ENCODE assay signal across 19 mouse cellular contexts in the genomic region with DNA sequence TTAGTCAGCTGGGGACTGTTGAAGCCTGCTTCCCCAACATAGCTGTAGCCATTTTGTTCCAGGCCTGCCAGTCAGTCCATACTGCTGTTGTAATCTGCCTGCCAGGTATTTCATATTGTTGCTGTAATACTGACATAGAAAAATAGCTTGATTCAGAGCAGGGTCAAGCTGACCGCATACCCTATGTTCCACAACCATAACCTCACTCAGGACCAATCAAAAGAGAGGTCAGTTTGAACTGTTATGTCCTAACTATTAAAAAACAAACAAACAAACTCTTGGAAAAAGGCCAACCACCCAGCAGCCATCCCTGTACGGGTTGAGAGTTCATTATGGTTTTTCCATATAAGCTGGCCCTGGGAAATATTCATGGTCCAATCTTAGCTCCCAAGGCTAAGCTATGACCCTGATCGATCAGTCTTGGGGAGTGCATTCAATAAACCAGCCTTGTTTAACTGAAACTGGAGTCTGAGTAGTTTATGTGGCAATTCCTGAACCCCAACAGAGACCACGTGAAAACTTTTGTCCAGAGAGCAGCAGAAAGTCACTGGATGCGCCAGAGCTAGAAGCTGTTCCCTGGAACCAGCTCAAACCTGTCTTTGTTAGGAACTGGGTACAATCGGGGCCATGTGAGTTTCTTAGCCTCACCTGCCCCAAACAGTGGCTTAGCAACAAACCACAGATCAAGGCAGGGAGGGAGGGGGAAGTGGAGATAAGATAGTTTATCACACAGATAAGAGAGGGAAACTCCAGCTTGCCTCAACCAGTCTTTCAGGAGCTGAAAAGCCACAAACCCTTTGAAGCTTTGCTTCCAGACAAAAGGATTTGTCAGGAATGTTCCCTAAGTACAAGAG.
DNase-seq lines count a peak whose midpoint lies in the region; ATAC-seq lines count a peak whose summit lies in the region.
"Had no signal": no experiment of that assay in that cellular context is flagged by ENCODE, and none has a peak within 500 bp of the region (broad histone marks: within the 10 kb centered on the region; RNA-seq: fewer than 3 reads in every experiment).

No protein-coding gene starts in this region.

- no peaks in the 10 kb centered on the region for H3K4me1 ChIP-seq in embryonic facial prominence, embryonic 14.5 days (ENCODE audit: control insufficient read depth, insufficient read depth, low read length)
- H3K4me1 ChIP-seq in embryonic facial prominence, embryonic 10.5 days: no peaks in the 10 kb centered on the region
- no peaks in the 10 kb centered on the region for H3K4me1 ChIP-seq in intestine, embryonic 15.5 days (replicated peaks)
- no peaks in the 10 kb centered on the region for H3K4me1 ChIP-seq in stomach, embryonic 16.5 days (ENCODE audit: control insufficient read depth, insufficient read depth, low read length)
- H3K4me1 ChIP-seq: kidney, embryonic 15.5 days; midbrain, embryonic 15.5 days had no signal

- H3K4me3 ChIP-seq in embryonic facial prominence, embryonic 14.5 days (ENCODE audit: low read depth, low read length): no peak overlapping the region
- H3K4me3 ChIP-seq in embryonic facial prominence, embryonic 10.5 days: no peak overlapping the region
- H3K4me3 ChIP-seq in intestine, embryonic 15.5 days (replicated peaks): no peak overlapping the region
- H3K4me3 ChIP-seq in stomach, embryonic 16.5 days (replicated peaks; ENCODE audit: low read length): no peak overlapping the region
- H3K4me3 ChIP-seq: erythroblast, embryonic 14.5 days; kidney, embryonic 15.5 days; midbrain, embryonic 15.5 days had no signal

- H3K27ac ChIP-seq in embryonic facial prominence, embryonic 14.5 days (replicated peaks; ENCODE audit: low read depth, low read length): no peak overlapping the region
- no peak overlapping the region for H3K27ac ChIP-seq in embryonic facial prominence, embryonic 10.5 days (replicated peaks)
- no peak overlapping the region for H3K27ac ChIP-seq in intestine, embryonic 15.5 days
- H3K27ac ChIP-seq in stomach, embryonic 16.5 days (ENCODE audit: low read length): no peak overlapping the region
- H3K27ac ChIP-seq: kidney, embryonic 15.5 days; liver, embryonic 14.5 days; midbrain, embryonic 15.5 days had no signal

- H3K36me3 ChIP-seq in embryonic facial prominence, embryonic 14.5 days (ENCODE audit: control insufficient read depth, insufficient read depth, low read length): no peaks in the 10 kb centered on the region
- no peaks in the 10 kb centered on the region for H3K36me3 ChIP-seq in embryonic facial prominence, embryonic 10.5 days (replicated peaks)
- no peaks in the 10 kb centered on the region for H3K36me3 ChIP-seq in intestine, embryonic 15.5 days
- no peaks in the 10 kb centered on the region for H3K36me3 ChIP-seq in stomach, embryonic 16.5 days (ENCODE audit: control insufficient read depth, insufficient read depth, low read length)
- H3K36me3 ChIP-seq: kidney, embryonic 15.5 days; midbrain, embryonic 15.5 days had no signal

- DNase-seq in embryonic facial prominence, embryonic 14.5 days (ENCODE audit: low spot score): peak; percentile 5
- DNase-seq in embryonic facial prominence, embryonic 10.5 days (ENCODE audit: low spot score): no peak
- DNase-seq in ZHBTc4 (ENCODE audit: low read depth, low spot score): peak; percentile 29
- DNase-seq in adrenal gland, postnatal 25 days: no peak
- no peak for DNase-seq in frontal cortex, postnatal 36 days (ENCODE audit: low spot score in 2 of 2)
- DNase-seq: adrenal gland, postnatal 36 days; cerebellum, adult 18-20 months; cerebellum, postnatal 36 days; gastrocnemius, postnatal 36 days; right cerebral cortex, postnatal 25 days; thymus, postnatal 25 days had no signal

- no peaks in the 10 kb centered on the region for H3K27me3 ChIP-seq in embryonic facial prominence, embryonic 14.5 days (replicated peaks; ENCODE audit: control insufficient read depth, insufficient read depth, low read length)
- H3K27me3 ChIP-seq in embryonic facial prominence, embryonic 10.5 days (replicated peaks; ENCODE audit: low read depth, poor library complexity, severe bottlenecking): no peaks in the 10 kb centered on the region
- no peaks in the 10 kb centered on the region for H3K27me3 ChIP-seq in intestine, embryonic 15.5 days (replicated peaks)
- H3K27me3 ChIP-seq in stomach, embryonic 16.5 days (ENCODE audit: control insufficient read depth, insufficient read depth, low read length): no peaks in the 10 kb centered on the region
- H3K27me3 ChIP-seq: kidney, embryonic 15.5 days; midbrain, embryonic 15.5 days had no signal

- WGBS in embryonic facial prominence, embryonic 14.5 days: 75% methylated on average over 6 of the region's 6 CpGs
- WGBS in embryonic facial prominence, embryonic 10.5 days: 84% methylated on average over 6 of the region's 6 CpGs
- 60% methylated on average over 6 of the region's 6 CpGs for WGBS in intestine, embryonic 15.5 days
- WGBS in stomach, embryonic 16.5 days: 59% methylated on average over 6 of the region's 6 CpGs

- peaks cover 7% of the 10 kb centered on the region; the same call in 1 of the 2 replicates for H3K9me3 ChIP-seq in embryonic facial prominence, embryonic 14.5 days (ENCODE audit: control insufficient read depth, low read length)
- H3K9me3 ChIP-seq in embryonic facial prominence, embryonic 10.5 days: no peaks in the 10 kb centered on the region
- H3K9me3 ChIP-seq in intestine, embryonic 15.5 days: no peaks in the 10 kb centered on the region
- H3K9me3 ChIP-seq in stomach, embryonic 16.5 days (replicated peaks; ENCODE audit: control insufficient read depth, low read length): no peaks in the 10 kb centered on the region
- H3K9me3 ChIP-seq: kidney, embryonic 15.5 days; midbrain, embryonic 15.5 days had no signal

- H3K4me2 ChIP-seq in embryonic facial prominence, embryonic 14.5 days (ENCODE audit: low read depth, low read length): no peak overlapping the region
- H3K4me2 ChIP-seq in intestine, embryonic 15.5 days (replicated peaks): peak overlapping the region; percentile 1; the same call in 1 of the 2 replicates
- H3K4me2 ChIP-seq in stomach, embryonic 16.5 days (ENCODE audit: low read depth, low read length): no peak overlapping the region
- H3K4me2 ChIP-seq: kidney, embryonic 15.5 days; midbrain, embryonic 15.5 days had no signal

- H3K9ac ChIP-seq in embryonic facial prominence, embryonic 14.5 days (ENCODE audit: low read depth, low read length): no peak overlapping the region
- H3K9ac ChIP-seq in intestine, embryonic 15.5 days: no peak overlapping the region
- no peak overlapping the region for H3K9ac ChIP-seq in stomach, embryonic 16.5 days (ENCODE audit: low read length)
- H3K9ac ChIP-seq: kidney, embryonic 15.5 days; liver, embryonic 14.5 days; midbrain, embryonic 15.5 days had no signal

- no peak for ATAC-seq in embryonic facial prominence, embryonic 14.5 days (ENCODE audit: low read depth)
- ATAC-seq in intestine, embryonic 15.5 days: peak; percentile 71
- ATAC-seq in stomach, embryonic 16.5 days (ENCODE audit: insufficient read depth, low FRiP score): peak; percentile 50; the same call in 1 of the 2 replicates
- no peak for ATAC-seq in cerebellum, adult (ENCODE audit: insufficient number of reproducible peaks, low FRiP score, low TSS enrichment)
- ATAC-seq: forebrain, embryonic 14.5 days; midbrain, embryonic 15.5 days had no signal

Comparison
In these comparisons a context has a peak if more than half of its experiments do, and no peak if none do; other contexts are left out.
1. DNase-seq: peak in embryonic facial prominence, embryonic 14.5 days (single experiment) and ZHBTc4 (single experiment); none in embryonic facial prominence, embryonic 10.5 days (single experiment), adrenal gland, postnatal 25 days (single experiment) and frontal cortex, postnatal 36 days (0 of 2).
2. ATAC-seq: peak in intestine, embryonic 15.5 days (single experiment) and stomach, embryonic 16.5 days (single experiment); none in embryonic facial prominence, embryonic 14.5 days (single experiment) and cerebellum, adult (single experiment).